Mouse (Mus musculus): ENCODE data around the gene Cd19.
"Not testable (repeated sequence)": the region's sequence is repeated elsewhere in the genome, so short reads cannot be mapped to it uniquely, and the experiment has no call there.

The Cd19 gene

GRCm38 (mm10) chr7:126434726-126435125 lies 20.0 kb upstream of the Cd19 start:
- no peak for DNase-seq (ENCODE audit: low spot score)

DNA sequence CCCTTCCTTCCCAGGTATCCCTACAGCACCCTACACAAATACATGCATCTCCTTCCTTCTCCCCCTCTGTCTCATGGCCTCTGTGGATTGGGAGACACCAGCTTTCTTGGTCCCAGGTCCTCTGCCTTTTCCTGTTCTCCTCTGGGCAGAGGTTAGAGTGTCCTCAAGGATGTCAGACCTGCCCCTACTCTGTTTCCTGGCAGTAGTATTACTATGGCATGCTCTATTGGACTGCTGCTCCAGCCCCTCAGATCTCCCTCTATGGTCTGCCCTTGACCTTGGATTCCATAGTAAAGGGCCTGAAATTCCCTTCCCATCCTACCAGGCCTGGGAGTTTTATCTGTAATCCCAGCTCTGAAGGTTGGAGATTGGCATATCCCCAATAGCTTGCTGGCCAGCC lies 15.5 kb upstream of the Cd19 start:
- DNase-seq (ENCODE audit: low spot score) = no peak

DNA sequence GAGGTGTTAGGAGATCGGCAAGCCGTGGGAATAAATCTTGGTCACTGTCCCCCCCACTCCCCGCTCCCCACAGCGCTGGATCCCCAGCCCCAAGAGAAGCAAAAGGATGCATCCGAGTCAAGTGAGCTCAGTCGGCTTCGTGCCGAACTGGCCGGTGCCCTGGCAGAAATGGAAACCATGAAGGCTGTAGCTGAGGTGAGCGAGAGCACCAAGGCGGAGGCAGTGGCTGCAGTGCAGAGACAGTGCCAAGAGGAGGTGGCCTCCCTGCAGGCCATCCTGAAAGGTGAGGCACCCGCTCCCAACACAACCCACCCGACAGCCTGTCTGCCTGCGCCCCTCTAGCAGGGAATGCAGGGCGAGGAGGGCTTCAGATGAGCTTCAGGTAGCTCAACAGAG lies 14.8 kb upstream of the Cd19 start:
- DNase-seq (ENCODE audit: low spot score) = no peak

DNA sequence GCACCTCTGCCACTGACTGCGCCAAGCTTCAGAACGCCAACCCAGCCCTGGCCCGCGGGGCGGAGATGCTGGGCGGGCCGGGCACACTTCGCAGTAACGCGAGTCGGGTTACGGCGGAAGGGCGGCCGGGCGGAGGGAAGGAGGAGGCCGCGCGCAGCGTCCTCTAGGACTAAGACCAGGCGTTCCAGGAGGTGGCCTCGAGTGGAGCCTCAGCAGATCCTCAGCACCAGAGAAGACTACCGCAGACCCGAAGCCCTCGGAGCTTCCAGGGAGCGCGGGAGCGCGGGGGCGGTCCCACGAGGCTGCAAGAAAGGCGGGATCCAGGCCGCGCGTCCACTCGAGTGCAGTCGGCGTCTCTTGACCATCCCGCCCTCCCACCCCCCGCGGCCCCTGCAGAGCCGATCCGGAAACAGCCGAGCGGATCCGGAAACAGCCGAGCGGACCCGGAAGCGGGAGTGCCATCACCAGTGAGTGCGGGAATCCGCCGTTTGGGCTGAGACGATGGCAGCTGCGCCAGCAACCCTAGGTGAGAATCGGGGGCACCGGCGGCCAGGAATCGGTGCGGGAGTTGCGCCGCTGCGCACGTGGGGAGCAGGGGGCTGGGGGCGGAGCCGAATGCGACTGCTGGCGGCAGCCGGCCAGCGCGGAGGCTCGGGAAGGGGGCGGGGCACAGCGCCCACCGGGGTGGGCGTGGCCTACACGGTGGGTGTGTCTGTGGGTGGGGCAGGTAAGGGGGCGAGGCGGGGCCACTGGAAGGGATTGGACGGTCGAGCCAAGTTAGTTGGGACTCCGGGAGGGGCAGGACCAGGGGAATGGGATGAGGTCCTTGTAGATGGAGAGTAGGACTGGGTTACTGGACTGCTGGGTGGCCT lies 14.2 kb upstream of the Cd19 start, which contains the start of gene Rabep2:
Gene Rabep2 (plus strand): TSS at position 129 of the 872 bp plus-strand sequence.
- DNase-seq (ENCODE audit: low spot score) = peak; percentile 99

DNA sequence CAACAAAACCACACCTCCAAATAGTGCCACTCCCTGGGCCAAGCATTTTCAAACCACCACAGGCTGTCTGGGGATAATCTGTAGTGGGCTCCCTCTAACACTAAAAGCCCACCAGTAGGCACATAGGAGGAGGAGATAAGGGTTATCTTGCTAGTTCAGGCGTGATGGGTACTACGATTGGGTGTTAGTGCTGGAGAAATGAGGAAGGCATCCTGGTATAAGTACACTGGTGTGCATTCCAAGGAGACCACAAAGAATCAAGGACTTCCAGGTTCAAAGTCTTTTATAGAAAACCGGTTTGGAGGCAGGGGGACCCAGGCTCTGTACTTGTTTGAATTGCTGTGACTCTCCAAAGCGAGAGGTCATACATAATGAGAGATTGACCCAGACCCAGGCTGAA lies 13.5 kb upstream of the Cd19 start:
- no peak for DNase-seq (ENCODE audit: low spot score)

DNA sequence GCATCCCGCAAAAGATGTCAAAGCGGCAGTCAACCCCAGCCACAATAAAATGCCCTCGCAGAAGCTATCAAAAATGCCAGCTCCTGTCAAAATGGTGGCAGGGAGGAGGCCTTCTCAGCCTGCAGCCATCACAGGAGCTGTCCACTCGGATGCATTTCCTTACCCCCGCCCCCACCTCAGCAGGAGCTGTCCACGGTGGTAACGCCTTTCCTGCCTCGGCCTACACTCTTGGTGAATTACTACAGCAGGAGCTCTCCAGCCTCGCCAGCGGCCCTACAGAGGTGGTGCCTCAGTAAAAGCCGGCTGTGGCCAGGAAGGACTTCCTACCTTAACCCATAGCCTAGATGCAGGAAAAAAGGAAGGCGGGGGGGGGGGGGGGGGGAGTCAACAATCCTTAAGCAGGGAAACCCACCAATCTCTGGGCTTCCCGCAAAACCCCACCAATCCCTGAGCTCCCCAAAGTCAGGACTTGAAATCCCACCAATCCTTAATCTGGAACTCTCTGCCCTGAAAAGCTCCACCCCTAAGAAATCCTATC lies 12.7 kb upstream of the Cd19 start:
- DNase-seq (ENCODE audit: low spot score) = no peak

GRCm38 (mm10) chr7:126424161-126424560 lies 9.5 kb upstream of the Cd19 start:
- DNase-seq (ENCODE audit: low spot score) = no peak

- DNase-seq (ENCODE audit: low spot score) = no peak
These were observed 7.1 kb upstream of the Cd19 start for GRCm38 (mm10) chr7:126421756-126422155.

DNA sequence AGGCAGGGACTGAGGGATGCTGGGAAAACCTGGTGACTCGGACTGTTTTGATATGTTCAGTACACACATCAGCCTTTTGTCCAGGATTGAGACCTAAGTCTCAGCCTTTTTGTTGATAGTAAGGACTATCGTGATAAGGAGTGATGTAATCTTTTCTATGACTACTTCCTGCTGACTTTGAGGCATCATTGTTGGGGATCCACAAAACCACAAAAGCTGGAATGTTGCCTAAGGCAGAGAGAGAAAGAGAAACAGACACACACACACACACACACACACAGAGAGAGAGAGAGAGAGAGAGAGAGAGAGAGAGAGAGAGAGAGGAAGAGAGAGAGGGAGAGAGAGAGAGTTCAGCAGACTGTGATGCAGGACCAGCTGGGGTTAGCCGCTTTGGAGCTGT lies 3.8 kb upstream of the Cd19 start:
- no peak for DNase-seq (ENCODE audit: low spot score)

DNA sequence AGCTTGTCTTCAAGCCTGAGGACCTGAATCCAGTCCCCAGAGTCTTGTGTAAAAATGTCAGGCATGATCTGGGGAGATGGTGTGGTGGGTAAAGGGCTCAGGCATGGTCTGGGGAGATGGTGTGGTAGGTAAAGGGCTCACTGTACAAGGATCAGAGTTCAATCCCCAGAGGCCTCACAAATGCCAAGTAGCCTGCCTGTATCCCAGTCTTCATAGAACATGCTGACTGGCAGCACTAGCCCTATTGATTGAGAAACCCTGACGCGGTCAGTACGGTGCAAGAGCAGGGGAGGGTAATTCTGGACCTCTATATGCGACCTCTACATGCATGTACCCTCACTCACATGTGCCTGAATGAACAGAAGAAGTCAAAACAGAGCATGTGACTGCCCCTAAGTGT lies 2.9 kb upstream of the Cd19 start:
- DNase-seq (ENCODE audit: low spot score) = no peak

DNA sequence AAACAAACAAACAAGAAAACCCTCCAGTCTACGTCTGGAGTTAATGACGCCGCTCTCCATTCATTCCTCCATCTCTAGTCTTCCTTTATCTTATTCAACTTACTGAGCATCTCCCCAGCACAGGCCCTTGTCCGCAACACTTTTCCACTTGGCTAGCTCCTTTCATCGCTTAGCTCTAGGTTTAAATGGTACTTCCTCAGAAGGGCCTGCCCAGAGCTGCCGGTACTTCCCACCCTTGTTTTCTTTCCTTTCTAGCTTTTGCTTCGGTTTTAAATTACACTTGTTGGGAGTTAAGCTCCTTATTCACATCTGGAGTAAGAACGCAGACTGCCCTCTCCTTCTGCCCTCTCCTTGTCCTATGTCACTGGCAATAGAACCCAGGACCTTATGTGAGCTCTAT lies 2.4 kb upstream of the Cd19 start:
- no peak for DNase-seq (ENCODE audit: low spot score)

DNA sequence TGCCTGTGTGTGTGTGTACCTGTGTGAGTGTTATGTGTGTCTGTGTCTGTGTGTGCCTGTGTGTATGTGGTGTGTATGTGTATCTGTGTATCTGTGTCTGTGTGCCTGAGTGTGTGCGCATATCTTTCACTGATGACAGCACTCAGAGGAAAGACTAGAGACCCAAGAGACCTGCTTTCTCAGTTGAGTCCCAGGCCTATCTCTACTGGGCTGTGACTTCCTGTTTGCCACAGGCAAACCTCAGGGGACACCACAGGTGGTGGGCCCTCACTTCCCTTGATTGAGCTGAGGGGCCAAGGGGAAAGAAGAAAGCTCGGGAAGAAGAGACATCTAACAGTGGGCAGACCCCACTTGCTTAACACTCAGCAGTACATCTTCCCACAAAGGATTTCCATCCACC lies 1.9 kb upstream of the Cd19 start:
- no peak for DNase-seq (ENCODE audit: low spot score)

- no peak for DNase-seq (ENCODE audit: low spot score)
These were observed 3.6 kb downstream of the Cd19 start for GRCm38 (mm10) chr7:126411061-126411460.

DNA sequence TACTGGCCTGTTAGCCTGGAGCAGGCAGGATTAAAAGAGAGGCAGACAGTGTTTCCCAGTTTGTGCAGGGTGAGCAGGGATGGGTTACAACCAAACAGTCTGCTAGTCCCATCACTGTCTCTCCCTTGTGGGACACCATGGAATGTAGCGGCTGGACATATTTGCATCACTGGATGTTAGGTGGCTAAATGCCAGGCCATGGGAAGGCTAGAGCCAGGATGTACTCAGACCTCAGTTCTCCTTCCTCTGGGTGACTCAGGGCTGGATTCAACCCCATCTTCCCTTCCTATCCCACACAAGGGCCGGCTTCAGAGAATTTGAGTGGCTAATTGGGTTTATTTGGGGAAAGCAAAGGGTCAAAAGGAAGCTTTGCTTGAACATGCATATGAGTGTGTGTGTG lies 6.0 kb downstream of the Cd19 start:
- DNase-seq (ENCODE audit: low spot score) = no peak

GRCm38 (mm10) chr7:126402518-126402917 lies 12.2 kb downstream of the Cd19 start:
- not testable (repeated sequence) for DNase-seq (ENCODE audit: low spot score)

- DNase-seq (ENCODE audit: low spot score) = peak; percentile 37
These were observed 15.1 kb downstream of the Cd19 start for GRCm38 (mm10) chr7:126399548-126399947.

- no peak for DNase-seq (ENCODE audit: low spot score)
These were observed 16.9 kb downstream of the Cd19 start for GRCm38 (mm10) chr7:126397822-126398221.

DNA sequence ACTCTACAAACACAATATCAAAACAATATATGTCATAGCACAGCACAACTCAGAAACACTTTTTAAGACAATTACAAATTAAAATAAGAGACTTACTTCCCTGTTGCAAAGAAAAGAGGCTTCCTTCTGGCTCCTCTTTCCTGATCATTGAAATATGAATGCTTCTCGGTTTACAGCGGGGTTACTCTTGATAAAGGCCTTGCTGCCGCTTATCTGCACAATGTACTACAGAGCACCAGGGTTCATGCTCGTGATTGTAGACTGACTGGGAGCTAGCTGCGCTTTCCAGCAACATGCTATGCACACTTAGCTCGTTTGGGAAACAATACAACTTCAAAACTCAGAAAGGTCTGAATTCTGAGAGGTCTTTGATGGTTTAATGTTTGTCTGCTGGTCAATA lies 17.5 kb downstream of the Cd19 start:
- DNase-seq (ENCODE audit: low spot score) = no peak

- peak; percentile 79 for DNase-seq (ENCODE audit: low spot score)
These were observed 18.2 kb downstream of the Cd19 start, which contains the start of gene Nfatc2ip for GRCm38 (mm10) chr7:126396298-126397119. Nfatc2ip (minus strand) TSS chr7:126396737.

- not testable (repeated sequence) for DNase-seq (ENCODE audit: low spot score)
These were observed 22.4 kb downstream of the Cd19 start for GRCm38 (mm10) chr7:126392086-126392884.

DNA sequence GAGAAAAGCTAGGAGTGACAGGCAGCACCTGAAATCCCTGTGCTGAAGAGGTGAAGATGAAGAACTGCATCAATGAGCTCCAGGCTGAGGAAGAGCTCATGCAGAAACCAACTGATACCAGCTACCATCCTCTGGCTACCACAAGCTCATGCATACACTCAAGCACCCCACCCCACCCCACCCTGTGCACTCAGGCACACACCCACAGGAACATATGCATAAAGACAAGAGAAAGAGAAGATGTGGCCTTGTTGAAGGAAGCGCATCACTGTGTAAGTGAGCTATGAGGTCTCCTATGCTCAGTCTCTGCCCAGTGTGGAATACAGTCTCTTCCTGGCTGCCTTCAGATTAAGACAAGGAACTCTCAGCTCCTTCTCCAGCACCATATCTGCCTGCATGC lies 26.5 kb downstream of the Cd19 start:
- no peak for DNase-seq (ENCODE audit: low spot score)

DNA sequence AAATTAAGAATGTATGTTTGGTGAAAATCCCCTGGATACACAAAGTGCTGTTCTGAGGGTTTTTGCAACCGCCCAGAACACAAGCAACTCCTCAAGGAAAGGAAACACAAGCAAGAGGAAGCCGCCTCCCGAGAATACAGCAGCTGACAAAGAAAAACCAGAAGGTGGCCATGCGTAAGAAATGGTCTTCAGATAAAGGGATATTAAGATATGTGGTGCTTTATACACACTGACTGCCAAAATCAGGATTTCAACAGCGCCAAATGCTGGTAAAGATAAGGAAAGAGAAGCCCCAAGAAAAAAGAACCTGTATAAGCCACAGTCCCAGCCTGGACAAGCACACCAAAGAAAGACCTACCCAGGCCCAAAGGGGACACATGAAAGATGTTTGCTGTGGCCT lies 31.1 kb downstream of the Cd19 start:
- DNase-seq (ENCODE audit: low spot score) = no peak
